Mouse (Mus musculus) ovary, adult 10 weeks (tissue): ENCODE measurements around the gene Zfp462. TPM values are rescaled to one million over a fixed set of nuclear protein-coding genes. Genes with fewer than 3 reads are reported as not detected.

Experiments
- polyA plus RNA-seq: library from polyadenylated mRNA; stranded (reverse); fragments of 350-450 nt; fragmentation: Illumina TruSeq; extraction: RNeasy Lipid Tissue Mini Kit (QIAGEN cat#74804); gene quantifications from one replicate; pipeline ENCODE4 v1.2.3, GENCODE M21; 2014

Zfp462 gene
- polyA plus RNA-seq, result 12.6 TPM

GRCm38 (mm10) chr4:54944921-54945430 lies at the start of gene Zfp462:
Gene Zfp462, plus strand, starts transcription at chr4:54945048.

